Mouse (Mus musculus) gastrocnemius, postnatal 14 days (tissue): ENCODE data around the gene Klhl5. TPM values are rescaled to one million over a fixed set of nuclear protein-coding genes. Genes with fewer than 3 reads are reported as not detected.

Source experiments
- DNase-seq: peaks from one replicate; pipeline ENCODE4 v3.0.0; 2021; ENCODE audit warnings: mixed read lengths
- intact Hi-C: fragments of 180-260 bp; cut with DNase I; formaldehyde crosslinking; loops from one replicate; pipeline ENCODE4 v1.15.1; 2025; ENCODE audit warnings: low total_unique reads
- long read RNA-seq, 2 experiments: library from polyadenylated mRNA; stranded (forward); transcript quantifications; one replicate each; pipeline ENCODE4 v2.0.0; 2021
- total RNA-seq, 2 experiments: library from RNA; stranded (reverse); gene quantifications; 2 replicates each; pipeline ENCODE4 v1.2.3; 2021

The Klhl5 gene
- 10 to 100 TPM in 1 of 2 experiments, 1 to 10 TPM in 1; 9.0 to 10.0 TPM for total RNA-seq
- long read RNA-seq, experiment 1, partial matches to known transcripts = 2 of 6 reads
- long read RNA-seq, experiment 1, other reads (novel, unspliced or antisense) = 0 of 6 reads
- long read RNA-seq, experiment 2, transcript Klhl5-204 (11 exons, 3,149 nt) = major isoform, 9 of 15 reads
- long read RNA-seq, experiment 2, partial matches to known transcripts = 3 of 15 reads
- long read RNA-seq, experiment 2, other reads (novel, unspliced or antisense) = 3 of 15 reads

- peak; percentile 92 for DNase-seq
- intact Hi-C loops = no loop called here
These were observed at the start of gene Klhl5 for GRCm38 (mm10) chr5:65106876-65107772. Klhl5 (plus strand) TSS chr5:65107539.

- intact Hi-C loops = no loop called here
These were observed 49.7 kb upstream of the Klhl5 start for GRCm38 (mm10) chr5:65057596-65057995.

GRCm38 (mm10) chr5:65059806-65060205, 47.5 kb upstream of the Klhl5 start:
- no peak for DNase-seq
- intact Hi-C loops = no loop called here

More at GRCm38 (mm10) chr5:65057596-65057995, 49.7 kb upstream of the Klhl5 start:
- no peak for DNase-seq

GRCm38 (mm10) chr5:65062236-65062635, 45.1 kb upstream of the Klhl5 start:
- intact Hi-C loops = no loop called here
- no peak for DNase-seq

- intact Hi-C loops = no loop called here
- DNase-seq = no peak
These were observed 44.1 kb upstream of the Klhl5 start for GRCm38 (mm10) chr5:65063266-65063665.

GRCm38 (mm10) chr5:65068166-65068565, 39.2 kb upstream of the Klhl5 start:
- intact Hi-C loops = no loop called here
- no peak for DNase-seq

GRCm38 (mm10) chr5:65069872-65070271, 37.5 kb upstream of the Klhl5 start:
- DNase-seq = no peak
- intact Hi-C loops = loop anchor here (10.0 kb wide), 1 partner anchor 135 kb away; no protein-coding TSS in a partner anchor

- intact Hi-C loops = loop anchor here (10.0 kb wide), 1 partner anchor 133 kb away; no protein-coding TSS in a partner anchor
- DNase-seq = no peak
These were observed 35.6 kb upstream of the Klhl5 start for GRCm38 (mm10) chr5:65071689-65072118.

GRCm38 (mm10) chr5:65073247-65073646, 34.1 kb upstream of the Klhl5 start:
- no peak for DNase-seq

GRCm38 (mm10) chr5:65074693-65075092, 32.6 kb upstream of the Klhl5 start:
- peak; percentile 14 for DNase-seq
- intact Hi-C loops = loop anchor here (10.0 kb wide), 1 partner anchor 130 kb away; no protein-coding TSS in a partner anchor

More at GRCm38 (mm10) chr5:65073247-65073646, 34.1 kb upstream of the Klhl5 start:
- intact Hi-C loops = loop anchor here (10.0 kb wide), 1 partner anchor 132 kb away; no protein-coding TSS in a partner anchor

- intact Hi-C loops = loop anchor here (10.0 kb wide), 1 partner anchor 129 kb away; no protein-coding TSS in a partner anchor
- DNase-seq = no peak
These were observed 31.3 kb upstream of the Klhl5 start for GRCm38 (mm10) chr5:65076087-65076486.

GRCm38 (mm10) chr5:65076748-65077147, 30.6 kb upstream of the Klhl5 start:
- no peak for DNase-seq
- intact Hi-C loops = loop anchor here (10.0 kb wide), 1 partner anchor 128 kb away; no protein-coding TSS in a partner anchor

- intact Hi-C loops = loop anchor here (10.0 kb wide), 1 partner anchor 127 kb away; no protein-coding TSS in a partner anchor
These were observed 29.3 kb upstream of the Klhl5 start for GRCm38 (mm10) chr5:65078081-65078480.

GRCm38 (mm10) chr5:65079881-65080280, 27.5 kb upstream of the Klhl5 start:
- no peak for DNase-seq
- intact Hi-C loops = loop anchor here (10.0 kb wide), 1 partner anchor 125 kb away; no protein-coding TSS in a partner anchor

More at GRCm38 (mm10) chr5:65078081-65078480, 29.3 kb upstream of the Klhl5 start:
- DNase-seq = no peak

GRCm38 (mm10) chr5:65081836-65082235, 25.5 kb upstream of the Klhl5 start:
- no peak for DNase-seq
- intact Hi-C loops = no loop called here

- DNase-seq = peak; percentile 79
- intact Hi-C loops = no loop called here
These were observed 20.8 kb upstream of the Klhl5 start for GRCm38 (mm10) chr5:65086522-65086921.

GRCm38 (mm10) chr5:65089707-65090106, 17.6 kb upstream of the Klhl5 start:
- intact Hi-C loops = no loop called here
- DNase-seq = no peak

GRCm38 (mm10) chr5:65091184-65091858, 16.0 kb upstream of the Klhl5 start:
- DNase-seq = no peak
- intact Hi-C loops = no loop called here

GRCm38 (mm10) chr5:65091921-65092320, 15.4 kb upstream of the Klhl5 start, which contains the start of gene Tmem156:
Tmem156 (minus strand) TSS chr5:65092132.
- DNase-seq = no peak
- intact Hi-C loops = no loop called here
